Mouse (Mus musculus) kidney, embryonic 14.5 days (tissue): ENCODE results near the gene Gm20532. TPM values are rescaled to one million over a fixed set of nuclear protein-coding genes. Genes with fewer than 3 reads are reported as not detected.

Experiments used
- ATAC-seq: fragments of 200-750 bp; cut with Nextera tagmentation; 2 replicates; pipeline ENCODE4 v1.8.0; 2017; ENCODE audit warnings: moderate number of reproducible peaks, mild to moderate bottlenecking, moderate TSS enrichment, moderate library complexity; ENCODE audit not compliant: low FRiP score, low TSS enrichment
- H3K27ac ChIP-seq: fragments of 300-500 bp; sonication (generic); 2 replicates; pipeline ENCODE4 v1.5.1; 2014; ENCODE audit warnings: low read depth, mild to moderate bottlenecking, low read length, moderate library complexity, mixed read lengths
- H3K27me3 ChIP-seq: fragments of 300-500 bp; sonication (generic); 2 replicates; pipeline ENCODE4 v1.6.1; 2014; ENCODE audit warnings: mild to moderate bottlenecking, low read length; ENCODE audit not compliant: control insufficient read depth, insufficient read depth
- H3K36me3 ChIP-seq: fragments of 300-500 bp; sonication (generic); 2 replicates; pipeline ENCODE4 v1.6.1; 2014; ENCODE audit warnings: low read length, mixed read lengths; ENCODE audit not compliant: control insufficient read depth, insufficient read depth
- H3K4me1 ChIP-seq: fragments of 300-500 bp; sonication (generic); 2 replicates; pipeline ENCODE4 v1.6.1; 2014; ENCODE audit warnings: low read length, mixed read lengths; ENCODE audit not compliant: control insufficient read depth, insufficient read depth
- H3K4me2 ChIP-seq: fragments of 300-500 bp; sonication (generic); replicated peaks from 2 replicates; pipeline ENCODE4 v1.6.1; 2014; ENCODE audit warnings: low read depth, mild to moderate bottlenecking, low read length
- H3K4me3 ChIP-seq: fragments of 300-500 bp; sonication (generic); 2 replicates; pipeline ENCODE4 v1.5.1; 2014; ENCODE audit warnings: mild to moderate bottlenecking, low read length
- H3K9ac ChIP-seq: fragments of 300-500 bp; sonication (generic); 2 replicates; pipeline ENCODE4 v1.6.1; 2014; ENCODE audit warnings: low read depth, mild to moderate bottlenecking, low read length, moderate library complexity
- H3K9me3 ChIP-seq: fragments of 300-500 bp; sonication (generic); 2 replicates; pipeline ENCODE4 v1.6.1; 2016; ENCODE audit warnings: low read length; ENCODE audit not compliant: control insufficient read depth
- WGBS: fragments of 180-500 bp; shearing (Covaris S2); extraction: QIAGEN DNeasy Blood & Tissue Kit; methylation state at CpG from one replicate; pipeline ENCODE4 v1.1.7; 2014; 5-methylcytosine and 5-hydroxymethylcytosine counted together
- polyA plus RNA-seq: library from polyadenylated mRNA; unstranded; fragments of >200 nt; fragmentation: Nextera tagmentation; extraction: Ambion mirVana; gene quantifications from 2 replicates; pipeline ENCODE4 v1.2.1, GENCODE M21; 2014

The Gm20532 gene
- polyA plus RNA-seq, 1 experiment from 2014 or later, result not detected

DNA sequence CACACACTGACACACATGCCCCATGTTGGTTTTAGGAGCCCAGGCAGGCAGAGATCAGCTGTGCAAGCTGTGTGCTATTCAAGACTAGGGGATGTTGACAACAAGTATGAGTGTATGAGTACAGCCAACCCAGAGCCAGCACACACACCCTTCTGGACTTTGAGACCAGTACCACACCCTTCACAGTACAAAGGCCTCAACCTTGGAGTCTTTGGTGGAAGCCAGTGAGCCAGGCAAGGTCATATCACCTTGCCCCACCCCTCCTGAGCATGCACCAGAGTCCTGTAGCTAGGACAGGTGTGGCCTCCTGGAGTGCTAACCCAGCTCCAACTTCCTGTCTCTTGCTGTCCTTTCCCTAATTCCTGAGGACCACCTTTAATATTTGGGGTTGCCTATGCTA, 24.6 kb downstream of the Gm20532 start:
- Histone ChIP-seq H3K4me3 (no peak overlapping the region), H3K9ac (no peak overlapping the region), H3K27ac (no peak overlapping the region), H3K4me1 (no peaks in the 10 kb centered on the region), H3K36me3 (no peaks in the 10 kb centered on the region), H3K27me3 (no peaks in the 10 kb centered on the region), H3K4me2 (no peak overlapping the region), H3K9me3 (no peaks in the 10 kb centered on the region)
- no peak for ATAC-seq

GRCm38 (mm10) chr2:26611896-26612295, 25.5 kb downstream of the Gm20532 start:
- no peaks in the 10 kb centered on the region for H3K36me3 ChIP-seq
- no peak overlapping the region for H3K27ac ChIP-seq
- ATAC-seq, result no peak
- no peaks in the 10 kb centered on the region for H3K27me3 ChIP-seq
- H3K9me3 ChIP-seq, result no peaks in the 10 kb centered on the region
- H3K4me1 ChIP-seq, result no peaks in the 10 kb centered on the region
- no peak overlapping the region for H3K4me2 ChIP-seq
- no peak overlapping the region for H3K9ac ChIP-seq
- no peak overlapping the region for H3K4me3 ChIP-seq

- H3K4me1 ChIP-seq, result no peaks in the 10 kb centered on the region
- no peaks in the 10 kb centered on the region for H3K27me3 ChIP-seq
- no peaks in the 10 kb centered on the region for H3K36me3 ChIP-seq
- H3K9ac ChIP-seq, result no peak overlapping the region
- no peak for ATAC-seq
- H3K9me3 ChIP-seq, result no peaks in the 10 kb centered on the region
- H3K4me2 ChIP-seq, result no peak overlapping the region
- WGBS, result 75% methylated on average over 5 of the region's 5 CpGs
- H3K4me3 ChIP-seq, result no peak overlapping the region
- H3K27ac ChIP-seq, result no peak overlapping the region
Observed at GRCm38 (mm10) chr2:26614903-26615302, 28.5 kb downstream of the Gm20532 start.

DNA sequence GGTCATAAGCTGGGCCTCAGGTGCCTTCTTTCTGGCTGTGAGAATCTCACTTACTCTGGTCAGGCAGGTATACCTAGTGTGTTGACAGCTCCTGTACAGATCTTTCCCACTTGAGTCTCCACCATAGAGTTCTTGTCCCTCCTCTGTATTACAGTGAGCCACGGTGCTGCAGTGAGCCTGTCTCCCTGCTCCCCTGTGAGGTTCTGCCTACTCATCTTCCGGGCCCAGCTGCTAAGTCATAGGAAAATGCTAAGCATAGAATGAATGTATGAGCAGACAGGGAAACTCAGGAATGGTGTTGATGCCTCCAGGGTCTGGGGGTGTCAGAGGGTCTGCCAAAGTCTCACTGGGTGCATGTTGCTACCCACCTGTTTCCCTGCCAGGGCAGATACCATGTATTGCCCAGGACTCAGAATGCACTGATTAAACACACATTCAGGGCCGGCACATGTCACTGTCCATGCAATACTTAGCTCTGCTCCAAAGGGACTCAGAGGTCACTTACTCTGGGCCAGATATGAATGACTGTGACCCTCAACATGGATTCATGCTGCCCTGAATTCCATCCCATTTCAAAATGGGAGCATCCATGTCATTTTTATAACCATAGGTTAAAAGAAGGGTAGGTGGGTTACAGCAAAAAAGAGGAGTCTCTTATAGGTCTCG, 29.2 kb downstream of the Gm20532 start:
- Histone ChIP-seq H3K27me3 (no peaks in the 10 kb centered on the region), H3K27ac (no peak overlapping the region), H3K9me3 (no peaks in the 10 kb centered on the region), H3K4me1 (no peaks in the 10 kb centered on the region), H3K9ac (no peak overlapping the region), H3K4me2 (no peak overlapping the region), H3K4me3 (no peak overlapping the region), H3K36me3 (no peaks in the 10 kb centered on the region)
- WGBS, result 87% methylated on average over 4 of the region's 4 CpGs
- ATAC-seq, result no peak

- Histone ChIP-seq H3K4me1 (no peaks in the 10 kb centered on the region), H3K9ac (no peak overlapping the region)
Observed at GRCm38 (mm10) chr2:26617331-26617730, 30.9 kb downstream of the Gm20532 start.

GRCm38 (mm10) chr2:26617928-26618327, 31.5 kb downstream of the Gm20532 start:
- no peak overlapping the region for H3K27ac ChIP-seq
- H3K9me3 ChIP-seq, result no peaks in the 10 kb centered on the region
- 59% methylated on average over 7 of the region's 7 CpGs for WGBS
- H3K36me3 ChIP-seq, result no peaks in the 10 kb centered on the region
- H3K4me3 ChIP-seq, result no peak overlapping the region
- no peaks in the 10 kb centered on the region for H3K4me1 ChIP-seq
- no peak for ATAC-seq
- H3K4me2 ChIP-seq, result no peak overlapping the region
- H3K27me3 ChIP-seq, result no peaks in the 10 kb centered on the region
- H3K9ac ChIP-seq, result no peak overlapping the region

More at GRCm38 (mm10) chr2:26617331-26617730, 30.9 kb downstream of the Gm20532 start:
- 80% methylated on average over 6 of the region's 6 CpGs for WGBS
- ATAC-seq, result no peak
- no peaks in the 10 kb centered on the region for H3K36me3 ChIP-seq
- no peaks in the 10 kb centered on the region for H3K9me3 ChIP-seq
- no peak overlapping the region for H3K4me2 ChIP-seq
- no peaks in the 10 kb centered on the region for H3K27me3 ChIP-seq
- no peak overlapping the region for H3K4me3 ChIP-seq
- H3K27ac ChIP-seq, result no peak overlapping the region

- H3K4me3 ChIP-seq, result no peak overlapping the region
- ATAC-seq, result no peak
- 54% methylated on average over 2 of the region's 2 CpGs for WGBS
- no peaks in the 10 kb centered on the region for H3K36me3 ChIP-seq
- no peaks in the 10 kb centered on the region for H3K4me1 ChIP-seq
- no peak overlapping the region for H3K27ac ChIP-seq
- H3K9me3 ChIP-seq, result no peaks in the 10 kb centered on the region
- no peak overlapping the region for H3K9ac ChIP-seq
- H3K4me2 ChIP-seq, result no peak overlapping the region
- no peaks in the 10 kb centered on the region for H3K27me3 ChIP-seq
Observed at GRCm38 (mm10) chr2:26621246-26621645, 34.8 kb downstream of the Gm20532 start.

GRCm38 (mm10) chr2:26622984-26623383, 36.5 kb downstream of the Gm20532 start:
- WGBS, result 62% methylated on average over 5 of the region's 5 CpGs
- no peak overlapping the region for H3K4me3 ChIP-seq
- no peak for ATAC-seq
- H3K27ac ChIP-seq, result no peak overlapping the region
- no peaks in the 10 kb centered on the region for H3K27me3 ChIP-seq
- H3K4me2 ChIP-seq, result no peak overlapping the region
- 0 out of 2 replicates have a peak, but pooled peaks cover 4% of the 10 kb centered on the region for H3K4me1 ChIP-seq
- H3K9ac ChIP-seq, result no peak overlapping the region
- no peaks in the 10 kb centered on the region for H3K36me3 ChIP-seq
- H3K9me3 ChIP-seq, result no peaks in the 10 kb centered on the region

- WGBS, result 84% methylated on average over 3 of the region's 3 CpGs
- Histone ChIP-seq H3K9me3 (no peaks in the 10 kb centered on the region), H3K4me3 (no peak overlapping the region), H3K4me1 (peaks cover 16% of the 10 kb centered on the region), H3K36me3 (no peaks in the 10 kb centered on the region), H3K4me2 (no peak overlapping the region), H3K9ac (no peak overlapping the region), H3K27me3 (no peaks in the 10 kb centered on the region), H3K27ac (no peak overlapping the region)
- no peak for ATAC-seq
Observed at GRCm38 (mm10) chr2:26625419-26625818, 39.0 kb downstream of the Gm20532 start.
